Mouse (Mus musculus) cerebellum, adult 9-10 months (tissue): ENCODE data around the gene Casp6.

ENCODE experiments used
- DNase-seq: peaks from one replicate; pipeline ENCODE4 v3.0.0; 2022

The Casp6 gene

DNA sequence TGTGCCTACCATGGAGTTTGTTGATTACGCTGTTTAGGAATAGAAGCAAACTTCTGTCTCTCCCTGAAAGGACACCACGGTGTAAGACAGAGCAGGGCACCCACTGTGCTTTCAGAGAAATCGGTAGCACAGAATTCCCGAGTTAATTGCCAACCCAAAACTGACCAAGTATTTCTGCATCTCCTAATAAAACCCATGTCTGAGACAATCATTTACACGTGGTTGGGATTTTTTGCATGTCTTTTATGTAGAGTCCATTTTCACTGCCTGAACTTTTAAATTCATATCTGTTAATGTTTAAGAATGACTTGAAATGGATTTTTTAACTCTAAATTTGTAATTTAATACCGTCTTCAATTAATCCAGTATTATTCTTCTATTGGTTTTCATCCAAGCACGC, 22.4 kb downstream of the Casp6 start:
- no peak for DNase-seq

DNA sequence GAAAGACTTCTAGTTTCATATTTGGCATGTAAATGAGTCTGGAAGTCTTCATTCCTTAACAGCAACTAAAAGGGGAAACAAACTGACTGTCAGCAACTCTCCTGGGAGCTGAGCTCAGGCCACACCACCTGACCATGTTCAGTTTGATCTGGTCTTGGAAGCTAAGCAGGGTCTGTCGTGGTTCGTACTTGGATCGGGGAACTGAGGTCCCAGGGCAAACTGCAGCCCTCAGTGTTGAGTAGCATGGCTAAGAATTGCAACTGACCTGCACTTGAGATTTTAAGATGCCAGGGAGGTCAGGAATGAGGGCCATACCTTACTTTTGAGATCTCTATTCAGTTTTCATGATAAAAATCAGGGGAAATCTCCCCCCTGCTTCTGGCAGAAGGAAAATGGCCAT, 24.6 kb downstream of the Casp6 start:
- DNase-seq = no peak

GRCm38 (mm10) chr3:129930213-129930778, 29.1 kb downstream of the Casp6 start:
- DNase-seq = no peak

- no peak for DNase-seq
These were observed 31.2 kb downstream of the Casp6 start for GRCm38 (mm10) chr3:129932443-129932842.

- no peak for DNase-seq
These were observed 35.3 kb downstream of the Casp6 start for GRCm38 (mm10) chr3:129936561-129936960.

GRCm38 (mm10) chr3:129937848-129938247, 36.6 kb downstream of the Casp6 start:
- no peak for DNase-seq

DNA sequence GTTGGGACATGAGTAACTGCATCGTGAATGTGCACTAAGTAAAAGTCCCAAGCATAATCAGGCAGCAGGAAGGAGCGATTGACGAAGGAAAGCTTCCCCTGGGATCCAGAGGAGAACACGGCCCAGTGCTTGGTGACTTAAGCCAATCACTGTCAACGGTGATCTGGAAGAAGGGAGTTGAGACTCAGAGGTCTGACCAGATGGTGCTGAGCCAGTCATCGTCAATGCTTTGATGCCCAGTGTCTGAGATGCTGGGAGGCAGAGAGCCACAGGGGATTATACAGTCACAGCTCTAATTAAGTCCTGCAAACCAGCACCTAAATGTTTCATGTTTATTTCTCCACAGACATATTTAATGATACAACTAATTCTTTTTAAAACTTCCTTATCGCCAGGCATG, 37.8 kb downstream of the Casp6 start:
- no peak for DNase-seq

DNA sequence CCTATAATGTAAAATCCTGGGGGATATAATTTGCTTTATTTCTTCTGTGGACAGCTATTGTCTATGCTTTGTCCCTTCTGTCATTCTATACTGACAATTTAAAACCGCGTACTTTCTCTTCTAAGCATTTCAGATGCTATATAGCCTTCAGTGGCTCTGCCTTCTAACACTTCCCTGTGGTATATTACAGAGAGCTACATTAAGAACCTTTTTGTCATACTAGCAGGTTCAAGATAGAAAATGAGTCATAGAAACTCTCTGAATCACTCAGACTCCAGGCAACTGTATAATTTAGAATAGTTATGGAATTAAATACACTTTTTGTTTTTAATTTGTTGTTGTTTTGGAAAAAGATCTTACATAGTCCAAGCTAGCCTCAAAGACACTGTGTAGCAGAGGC, 39.6 kb downstream of the Casp6 start:
- DNase-seq = no peak

- DNase-seq = no peak
These were observed 40.1 kb downstream of the Casp6 start for GRCm38 (mm10) chr3:129941291-129941690.

DNA sequence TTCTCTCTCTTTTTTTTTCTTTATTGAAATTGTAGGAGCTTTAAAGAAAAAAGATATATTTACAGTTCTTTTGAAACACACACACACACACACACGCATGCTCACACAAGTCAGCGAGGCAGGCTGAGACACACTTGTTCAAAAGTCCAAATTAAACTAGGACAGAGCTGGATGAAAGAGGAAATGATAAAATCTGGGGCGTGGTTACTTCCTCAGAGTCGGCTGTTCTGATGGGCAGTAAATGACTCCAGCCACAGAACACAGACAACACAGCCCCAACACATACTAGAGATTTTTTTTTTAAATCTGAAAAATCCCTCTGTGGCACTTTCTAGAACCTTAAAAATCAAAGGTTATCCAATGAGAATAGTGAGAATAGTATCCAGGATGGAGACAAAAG, 42.6 kb downstream of the Casp6 start:
- no peak for DNase-seq

DNA sequence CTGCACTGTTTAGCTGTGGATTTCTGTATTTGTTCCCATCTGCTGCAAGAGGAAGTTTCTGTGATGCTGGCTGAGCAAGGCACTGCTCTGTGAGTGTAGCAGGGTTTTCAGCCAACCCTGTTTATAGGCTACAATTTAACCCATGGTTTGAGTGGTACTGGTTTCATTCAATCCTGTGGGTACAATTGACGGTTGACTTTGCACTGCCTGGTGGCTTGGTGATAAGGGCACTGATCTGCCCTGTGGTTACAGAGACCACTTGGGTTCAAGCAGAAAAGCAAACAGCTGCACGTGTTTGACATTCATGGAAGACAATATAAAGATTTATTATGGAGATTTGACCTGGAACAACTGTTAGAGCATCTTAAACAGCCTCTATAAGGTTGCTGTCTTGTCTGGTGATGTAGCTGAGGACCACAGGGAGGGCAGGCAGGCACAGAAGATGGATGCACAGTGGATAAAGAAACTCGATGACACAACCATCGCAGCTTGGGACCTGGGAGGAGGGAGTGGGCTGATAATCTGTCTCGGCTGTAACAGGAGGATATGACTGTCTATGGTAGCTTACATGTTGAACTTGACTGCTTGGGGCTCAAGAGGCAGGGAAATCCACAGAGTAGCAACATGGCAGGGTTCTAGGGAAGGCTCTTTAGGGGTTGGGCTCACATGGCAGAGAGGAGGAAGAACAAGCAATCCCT, 45.1 kb downstream of the Casp6 start:
- DNase-seq = no peak

- DNase-seq = no peak
These were observed 47.1 kb downstream of the Casp6 start for GRCm38 (mm10) chr3:129948359-129948758.

DNA sequence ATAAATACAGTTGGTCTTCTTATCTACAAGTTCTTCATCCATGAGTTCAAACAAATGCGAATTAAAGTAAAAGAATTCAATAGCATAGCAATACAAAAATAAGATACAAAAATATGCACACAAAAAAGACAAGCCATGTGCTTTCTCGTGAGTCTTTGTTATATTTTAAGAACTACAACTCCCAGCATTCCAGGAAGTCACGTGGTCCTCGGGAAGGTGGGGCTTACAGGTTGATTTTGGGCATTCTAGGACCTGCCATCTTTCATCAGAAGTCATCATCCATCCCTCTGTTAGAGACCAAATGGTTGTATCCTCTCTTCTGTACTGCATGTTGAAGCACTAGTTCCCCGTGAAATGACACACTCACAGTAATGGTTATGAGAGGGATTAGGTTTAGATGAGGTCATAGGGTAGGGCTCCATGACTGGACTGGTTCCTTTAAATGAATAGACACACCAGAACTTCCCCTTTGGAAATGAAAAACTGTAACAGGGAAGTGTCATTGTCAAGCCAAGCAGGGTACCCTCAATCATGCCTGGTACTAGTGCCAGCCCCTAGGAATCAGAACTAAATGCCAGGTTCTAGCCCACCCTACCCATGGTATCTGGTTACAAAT, 48.0 kb downstream of the Casp6 start:
- DNase-seq = no peak

DNA sequence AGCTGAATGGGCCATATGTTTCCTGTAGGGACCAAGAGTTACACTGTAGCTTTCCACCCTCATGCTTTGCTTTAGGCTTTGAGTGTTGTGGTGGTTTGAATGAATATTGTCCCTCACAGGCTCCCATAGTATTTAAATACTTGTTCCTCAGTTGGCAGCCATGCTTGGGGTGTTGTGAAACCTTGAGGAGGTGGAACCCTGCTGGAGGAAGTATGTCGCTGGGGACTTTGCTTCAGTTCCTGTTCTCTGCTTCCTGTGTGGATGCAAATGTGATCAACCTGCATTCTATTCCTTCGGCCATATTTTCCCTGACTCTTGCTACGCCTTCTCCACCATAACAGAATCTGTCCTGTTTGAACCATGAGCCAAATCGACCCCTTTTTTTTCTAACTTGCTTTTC, 52.1 kb downstream of the Casp6 start:
- DNase-seq = no peak

DNA sequence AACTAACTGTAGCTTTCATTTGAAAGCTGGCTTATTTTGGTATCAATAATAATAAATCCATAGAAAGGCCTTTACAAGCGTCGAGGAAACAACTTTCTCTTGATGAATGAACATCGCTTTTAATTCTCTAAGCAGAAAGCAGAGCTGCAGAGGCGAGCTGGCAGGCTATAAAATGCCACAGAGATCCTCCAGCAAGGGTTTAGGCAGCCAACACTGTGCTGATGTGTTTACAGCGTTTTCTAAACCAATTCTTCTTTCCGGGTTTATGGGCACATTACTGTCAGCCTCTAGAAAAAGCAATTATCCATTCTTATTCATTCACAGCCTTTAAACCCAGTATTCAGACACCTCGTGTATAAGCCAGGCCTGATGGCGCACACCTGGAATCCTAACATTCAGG, 61.3 kb downstream of the Casp6 start:
- no peak for DNase-seq
